Mouse (Mus musculus): ENCODE measurements at regions not wholly inside any gene's neighbourhood (a gene's known extent, or its start where the extent isn't known, plus 50 kb on each side); places are given as distances from the start of the nearest gene placed in this dataset.

DNA sequence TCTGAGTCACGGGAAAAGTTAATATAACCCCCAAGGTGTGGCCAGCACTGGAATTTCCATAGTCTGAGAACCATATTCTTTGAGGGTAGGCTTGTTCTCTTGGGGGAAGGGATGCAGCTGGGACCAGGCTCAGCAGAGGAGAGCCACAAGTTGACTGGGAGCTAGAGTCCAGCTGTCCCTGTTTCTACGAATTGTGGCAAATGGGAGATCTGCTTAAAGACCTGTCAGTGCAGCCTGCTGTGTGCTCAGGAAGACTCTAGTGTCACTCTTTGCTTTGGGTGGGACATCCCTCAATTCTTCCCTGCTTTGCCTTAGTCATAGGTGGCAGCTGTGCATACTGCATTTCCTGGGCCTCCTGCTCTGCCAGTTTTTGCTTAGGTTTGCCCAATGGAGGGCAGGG lies 165.2 kb upstream of the Ctnnb1 start:
- in situ Hi-C loops (cut with MboI, MseI), result no loop called here

DNA sequence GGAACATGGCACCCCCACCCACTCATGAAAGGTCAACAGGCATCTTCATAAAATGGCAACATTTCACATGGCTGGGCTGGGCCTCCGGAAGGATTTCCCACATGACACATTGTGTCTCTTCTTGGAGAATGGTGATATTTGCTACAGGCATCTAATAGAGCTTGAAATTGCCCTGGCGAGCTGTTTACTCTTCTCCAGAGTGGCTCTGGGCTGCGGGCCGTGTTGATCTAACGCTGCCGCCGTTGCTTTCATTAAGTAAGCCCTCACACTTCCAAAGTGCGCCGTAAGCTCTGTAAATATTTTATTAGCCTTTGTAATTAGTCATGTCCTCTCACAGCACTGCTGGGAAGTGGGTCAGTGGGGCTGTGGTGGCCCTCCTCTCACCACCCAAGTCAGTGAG lies 164.4 kb upstream of the Ctnnb1 start:
- in situ Hi-C loops (cut with MboI, MseI), result loop anchor here (5.0 kb wide), 1 partner anchor 83 kb away; no protein-coding TSS in a partner anchor

DNA sequence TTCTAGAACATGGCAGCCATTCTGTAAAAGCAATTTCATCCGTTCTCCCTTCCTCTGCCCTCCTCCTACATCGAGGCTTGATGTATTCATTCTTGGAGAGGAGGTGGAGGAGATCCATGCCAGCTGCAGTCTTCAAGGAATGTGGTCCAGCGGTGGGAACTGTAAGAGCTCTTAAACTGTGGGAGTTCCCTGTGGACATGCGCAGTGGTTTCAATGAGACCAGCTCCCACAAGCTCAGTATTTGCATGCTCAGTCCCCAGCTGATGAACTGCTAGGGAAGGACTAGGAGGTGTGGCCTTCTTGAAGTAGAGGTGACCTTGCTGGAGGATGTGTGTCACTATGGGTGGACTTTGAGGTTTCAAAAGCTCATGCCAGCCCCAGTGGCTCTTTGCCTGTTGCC lies 163.7 kb upstream of the Ctnnb1 start:
- in situ Hi-C loops (cut with MboI, MseI), result loop anchor here (5.0 kb wide), 1 partner anchor 82 kb away; no protein-coding TSS in a partner anchor

DNA sequence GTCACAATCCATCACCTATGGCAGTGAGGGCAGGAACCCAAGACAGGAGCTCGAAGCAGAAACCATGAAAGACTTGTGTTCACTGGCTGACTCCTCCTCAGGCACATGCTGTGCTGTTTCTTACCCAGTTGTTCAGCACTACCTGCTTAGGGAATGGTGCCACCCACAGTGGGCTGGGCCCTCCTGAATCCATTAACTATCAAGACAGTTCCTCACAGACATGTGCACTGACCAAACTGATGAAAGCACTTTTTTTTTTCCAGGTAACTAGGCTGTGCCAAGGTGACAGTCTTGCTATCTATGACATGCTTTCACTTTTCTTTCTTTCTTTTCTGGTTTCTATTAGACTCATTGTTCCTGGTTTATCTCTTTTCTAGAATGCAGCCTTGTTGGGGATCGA lies 162.1 kb upstream of the Ctnnb1 start:
- in situ Hi-C loops (cut with MboI, MseI), result loop anchor here (5.0 kb wide), 1 partner anchor 80 kb away; no protein-coding TSS in a partner anchor

- in situ Hi-C loops (cut with MboI, MseI), result loop anchor here (5.0 kb wide), 1 partner anchor 80 kb away; no protein-coding TSS in a partner anchor
Observed at GRCm38 (mm10) chr9:120767396-120767795, 161.6 kb upstream of the Ctnnb1 start.

DNA sequence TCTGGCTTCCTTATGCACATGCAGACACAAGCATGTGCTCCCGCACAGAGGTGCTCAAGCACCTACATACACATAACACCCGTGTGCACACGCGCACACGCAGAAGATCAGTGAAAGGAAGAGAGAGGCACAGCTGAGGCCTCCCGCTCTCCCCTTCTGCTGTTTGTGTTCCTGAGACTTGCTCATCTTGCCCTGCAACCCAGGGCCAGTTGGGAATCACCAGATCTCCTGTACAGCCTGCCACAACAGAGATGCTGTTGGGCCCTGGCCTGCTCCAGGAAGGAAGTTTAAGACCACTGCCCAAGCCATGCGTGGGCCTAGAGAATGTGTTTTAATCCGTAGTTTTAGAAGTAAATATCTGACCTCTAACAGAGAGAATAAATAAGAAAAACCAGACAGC lies 160.0 kb upstream of the Ctnnb1 start:
- in situ Hi-C loops (cut with MboI, MseI), result loop anchor here (5.0 kb wide), 1 partner anchor 78 kb away; no protein-coding TSS in a partner anchor

- in situ Hi-C loops (cut with MboI, MseI), result loop anchor here (5.0 kb wide), 1 partner anchor 78 kb away; no protein-coding TSS in a partner anchor
Observed at GRCm38 (mm10) chr9:120769679-120770078, 159.3 kb upstream of the Ctnnb1 start.

DNA sequence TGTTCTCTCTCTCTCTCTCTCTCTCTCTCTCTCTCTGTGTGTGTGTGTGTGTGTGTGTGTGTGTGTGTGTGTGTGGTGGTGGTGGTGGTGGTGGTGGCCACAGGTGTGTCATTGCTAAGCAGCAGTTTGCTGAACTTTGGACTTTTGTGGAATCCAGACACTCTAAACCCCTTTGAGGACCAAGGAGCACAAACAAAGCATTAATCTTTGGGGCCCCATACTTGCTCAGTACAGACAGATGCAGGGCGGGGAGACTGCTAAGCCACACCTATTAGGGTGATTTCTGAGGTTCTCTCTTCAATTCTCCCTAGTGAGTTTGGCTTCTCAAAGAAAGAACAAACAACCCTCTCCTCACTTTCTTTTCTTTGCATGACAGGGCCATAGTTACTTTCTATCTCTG lies 158.1 kb upstream of the Ctnnb1 start:
- in situ Hi-C loops (cut with MboI, MseI), result no loop called here

- in situ Hi-C loops (cut with MboI, MseI), result no loop called here
Observed at GRCm38 (mm10) chr9:120771896-120772530, 157.0 kb upstream of the Ctnnb1 start.

GRCm38 (mm10) chr9:120774251-120774650 lies 154.8 kb upstream of the Ctnnb1 start:
- in situ Hi-C loops (cut with MboI, MseI), result no loop called here

- in situ Hi-C loops (cut with MboI, MseI), result no loop called here
Observed at GRCm38 (mm10) chr9:120774772-120775171, 154.2 kb upstream of the Ctnnb1 start.

- in situ Hi-C loops (cut with MboI, MseI), result no loop called here
Observed at GRCm38 (mm10) chr9:120775721-120776120, 153.3 kb upstream of the Ctnnb1 start.

DNA sequence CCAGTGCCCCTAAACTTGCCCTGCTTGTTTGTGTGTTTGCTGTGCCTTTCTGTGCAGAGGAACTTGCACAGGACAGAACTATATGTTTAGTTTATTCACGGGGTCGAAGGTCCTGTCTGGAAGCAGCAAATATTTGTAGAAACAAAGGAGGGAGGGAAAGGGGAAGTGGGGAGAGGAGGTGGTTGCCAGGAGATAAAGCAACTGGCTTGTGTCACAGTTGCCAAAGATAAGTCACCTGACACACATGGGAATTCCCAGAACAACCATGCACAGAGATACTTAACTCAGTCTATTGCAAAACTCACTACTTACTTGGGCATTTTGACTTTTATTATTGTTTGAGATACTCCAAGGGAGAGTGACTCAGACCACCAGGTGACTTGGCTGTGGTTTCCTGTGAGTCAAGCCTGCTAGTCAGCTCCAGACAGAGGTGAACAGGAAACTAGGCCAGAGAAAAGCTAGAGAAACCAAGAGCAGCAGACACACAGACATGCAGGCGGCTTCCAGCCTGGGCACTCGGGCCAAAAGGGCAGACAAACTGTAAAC lies 152.5 kb upstream of the Ctnnb1 start:
- in situ Hi-C loops (cut with MboI, MseI), result no loop called here

DNA sequence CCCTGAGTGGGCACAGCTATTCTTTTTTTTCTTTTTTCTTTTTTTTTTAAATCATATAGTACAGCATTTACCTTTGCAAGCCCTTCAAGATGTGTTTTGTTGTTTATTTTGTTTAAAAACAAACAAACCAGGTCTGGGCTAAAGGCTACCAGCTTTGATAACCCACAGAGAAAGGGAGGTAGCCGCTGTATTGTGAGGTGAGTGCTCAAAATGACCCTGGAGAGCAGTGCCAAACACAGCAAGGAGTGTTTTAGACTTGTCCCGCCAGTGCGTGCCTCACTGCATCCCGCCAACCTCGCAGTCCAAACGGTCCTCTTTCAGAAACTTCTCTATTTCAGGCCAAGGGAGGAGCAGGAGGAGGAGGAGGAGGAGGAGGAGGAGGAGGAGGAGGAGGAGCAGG lies 152.0 kb upstream of the Ctnnb1 start:
- in situ Hi-C loops (cut with MboI, MseI), result no loop called here

- in situ Hi-C loops (cut with MboI, MseI), result no loop called here
Observed at GRCm38 (mm10) chr9:120777501-120777900, 151.5 kb upstream of the Ctnnb1 start.

- in situ Hi-C loops (cut with MboI, MseI), result no loop called here
Observed at GRCm38 (mm10) chr9:120778423-120778822, 150.6 kb upstream of the Ctnnb1 start.

DNA sequence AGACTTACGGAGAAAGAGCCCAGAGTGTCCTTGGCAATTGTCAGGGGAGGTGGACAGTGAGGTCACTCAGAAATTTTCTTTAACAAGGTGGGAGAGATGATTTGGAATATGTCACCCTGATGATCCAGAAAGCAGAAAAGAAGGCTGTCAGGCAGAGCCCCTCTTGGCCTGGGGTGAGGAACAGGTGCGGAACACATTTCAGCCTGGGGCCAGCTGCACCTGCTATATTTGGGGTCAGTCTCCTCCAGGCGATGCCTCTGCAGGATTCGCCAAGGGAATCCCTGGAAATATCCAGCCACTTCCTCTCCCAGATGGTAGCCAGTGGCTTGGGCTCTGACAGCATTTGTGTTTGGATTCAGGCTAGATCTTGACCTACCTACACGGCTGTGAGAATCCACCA lies 134.8 kb upstream of the Ctnnb1 start:
- in situ Hi-C loops (cut with MboI, MseI), result no loop called here

- in situ Hi-C loops (cut with MboI, MseI), result no loop called here
Observed at GRCm38 (mm10) chr9:120796111-120796880, 132.7 kb upstream of the Ctnnb1 start.

- in situ Hi-C loops (cut with MboI, MseI), result no loop called here
Observed at GRCm38 (mm10) chr9:120797996-120798663, 130.9 kb upstream of the Ctnnb1 start.

GRCm38 (mm10) chr9:120798901-120799300 lies 130.1 kb upstream of the Ctnnb1 start:
- in situ Hi-C loops (cut with MboI, MseI), result no loop called here

- in situ Hi-C loops (cut with MboI, MseI), result no loop called here
Observed at GRCm38 (mm10) chr9:120802646-120803045, 126.4 kb upstream of the Ctnnb1 start.

DNA sequence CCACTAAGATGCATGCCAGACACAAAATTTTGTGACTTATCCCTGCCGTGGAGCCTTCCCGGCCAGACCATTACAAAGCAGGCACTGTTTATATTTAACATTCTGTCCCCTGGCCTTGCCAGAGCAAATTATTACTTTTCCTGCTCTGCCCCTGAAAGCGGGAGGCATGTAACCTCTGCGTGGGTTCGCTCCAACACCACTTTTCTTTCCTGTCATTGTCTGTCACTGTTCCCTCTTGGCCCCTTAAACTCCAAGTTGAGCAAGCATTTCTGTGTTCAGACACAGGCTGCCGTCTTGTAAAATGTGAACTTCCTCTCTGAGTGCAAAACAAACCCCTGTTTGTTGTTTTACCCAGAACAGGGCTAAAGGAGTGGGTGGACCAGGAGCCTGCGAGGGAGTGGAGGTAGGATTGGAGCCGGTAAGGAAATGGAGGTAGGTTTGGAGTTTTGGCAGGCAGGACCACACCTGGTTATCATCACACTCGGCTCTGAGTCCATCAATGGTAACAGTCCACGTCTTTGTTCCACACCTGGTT lies 124.2 kb upstream of the Ctnnb1 start:
- in situ Hi-C loops (cut with MboI, MseI), result no loop called here
